Mouse (Mus musculus) layer of hippocampus, adult 2 months (tissue): ENCODE results near the gene Crnkl1. TPM values are rescaled to one million over a fixed set of nuclear protein-coding genes. Genes with fewer than 3 reads are reported as not detected.

Experiments used
- DNase-seq, 2 experiments: peaks; one replicate each; pipeline ENCODE4 v3.0.0; 2022; ENCODE audit warnings: low spot score in 2 of 2
- H3K27ac ChIP-seq: fragments of 200-600 bp; 2 replicates; pipeline ENCODE4 v1.8.1; 2022
- H3K4me3 ChIP-seq: fragments of 200-600 bp; 2 replicates; pipeline ENCODE4 v1.8.1; 2022; ENCODE audit warnings: mild to moderate bottlenecking
- CTCF ChIP-seq: fragments of 200-600 bp; conservative IDR thresholded peaks from 2 replicates; pipeline ENCODE4 v1.8.1; 2022; ENCODE audit warnings: antibody characterized with exemption, mild to moderate bottlenecking, moderate library complexity
- microRNA-seq, 2 experiments: library from miRNA; unstranded; fragments of <30 nt; microRNA quantifications; one replicate each; pipeline ENCODE4 v1.2.0; 2021
- total RNA-seq, 2 experiments: library from RNA; stranded (reverse); gene quantifications; 2 replicates each; pipeline ENCODE4 v1.2.3; 2021

Gene Crnkl1
- total RNA-seq, 2 experiments from 2014 or later: 19.8 to 21.6 TPM

- DNase-seq: no peak
- no peak for TF ChIP-seq CTCF
- peak overlapping the region; percentile 55; the same call in 1 of the 2 replicates for H3K27ac ChIP-seq
- H3K4me3 ChIP-seq: no peak overlapping the region
Measured at GRCm38 (mm10) chr2:145881932-145882331, 52.9 kb downstream of the Crnkl1 start.

DNA sequence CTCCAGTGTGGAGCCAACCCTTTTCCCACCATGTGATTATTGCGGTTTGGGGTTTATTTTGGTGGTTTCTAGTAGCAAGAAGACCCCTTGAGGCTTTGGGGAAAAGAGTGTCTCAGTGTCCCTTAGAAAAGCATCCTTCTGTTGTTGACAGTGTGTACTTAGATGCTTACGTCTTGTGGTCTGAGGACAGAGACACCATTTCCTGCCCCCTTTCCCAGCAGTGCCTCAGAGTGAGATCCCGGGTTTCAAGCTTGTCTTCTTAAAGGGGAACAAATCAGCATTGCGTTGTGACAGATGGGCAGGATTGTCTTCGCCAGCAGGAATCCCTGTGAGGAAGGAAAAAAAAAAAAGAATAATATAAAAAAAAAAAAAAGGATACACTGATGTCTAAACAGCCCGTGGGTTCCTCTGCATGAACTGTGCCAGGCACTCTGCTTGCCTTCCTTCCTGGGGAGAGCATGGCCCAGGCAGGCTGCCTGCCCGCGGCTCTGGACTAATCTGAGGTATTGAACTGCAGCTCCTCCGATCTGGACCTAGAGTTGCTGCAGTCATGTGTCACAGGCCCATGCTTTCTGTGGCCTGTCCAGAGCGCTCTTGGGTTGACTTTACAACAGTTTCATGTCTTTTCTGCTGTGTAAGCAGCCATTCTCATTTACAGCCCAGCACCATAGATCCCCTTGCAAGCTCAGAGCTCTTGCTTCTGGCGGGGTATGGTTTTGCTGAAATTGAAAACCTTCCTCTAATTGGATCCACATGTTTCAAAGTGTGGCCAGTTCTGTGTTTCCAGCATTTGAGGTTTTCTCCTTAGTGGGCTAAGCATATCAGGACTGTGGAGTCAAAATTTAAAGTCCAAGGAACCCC lies 53.7 kb downstream of the Crnkl1 start:
- H3K27ac ChIP-seq: peak overlapping the region; percentile 55
- no peak overlapping the region for H3K4me3 ChIP-seq
- DNase-seq: no peak
- TF ChIP-seq CTCF: no peak

GRCm38 (mm10) chr2:145877191-145877590 lies 57.6 kb downstream of the Crnkl1 start:
- no peak for DNase-seq
- Histone ChIP-seq H3K27ac (no peak overlapping the region), H3K4me3 (no peak overlapping the region)
- TF ChIP-seq CTCF: no peak

DNA sequence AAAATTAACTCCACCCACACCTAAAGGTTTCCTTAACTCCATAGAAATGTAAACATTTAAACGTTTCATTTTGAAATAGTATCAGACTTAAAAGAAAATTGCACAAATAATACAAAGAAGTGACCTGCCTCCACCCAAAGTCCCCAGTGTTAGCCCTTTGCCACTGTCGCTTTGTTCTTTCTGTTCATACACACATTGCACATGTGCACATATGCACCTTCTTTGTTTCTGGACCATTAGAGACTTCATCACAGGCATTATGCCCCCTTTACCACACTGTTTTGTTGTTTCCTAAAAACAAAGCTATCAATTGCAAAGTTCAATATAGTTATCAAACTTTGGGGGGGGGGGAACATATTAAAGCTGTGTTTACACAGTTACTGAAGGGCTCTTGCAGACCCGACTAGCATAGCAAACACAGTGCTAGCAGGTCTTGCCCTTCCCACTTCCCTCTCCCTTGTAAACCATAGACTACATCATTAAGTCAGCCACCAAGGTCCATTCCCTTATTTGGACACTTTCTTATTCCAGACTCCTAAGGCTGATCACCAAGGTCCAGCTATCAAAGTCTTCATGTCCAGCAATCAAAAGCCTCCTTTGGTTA lies 59.8 kb downstream of the Crnkl1 start:
- Histone ChIP-seq H3K27ac (no peak overlapping the region), H3K4me3 (no peak overlapping the region)
- TF ChIP-seq CTCF: no peak
- no peak for DNase-seq

DNA sequence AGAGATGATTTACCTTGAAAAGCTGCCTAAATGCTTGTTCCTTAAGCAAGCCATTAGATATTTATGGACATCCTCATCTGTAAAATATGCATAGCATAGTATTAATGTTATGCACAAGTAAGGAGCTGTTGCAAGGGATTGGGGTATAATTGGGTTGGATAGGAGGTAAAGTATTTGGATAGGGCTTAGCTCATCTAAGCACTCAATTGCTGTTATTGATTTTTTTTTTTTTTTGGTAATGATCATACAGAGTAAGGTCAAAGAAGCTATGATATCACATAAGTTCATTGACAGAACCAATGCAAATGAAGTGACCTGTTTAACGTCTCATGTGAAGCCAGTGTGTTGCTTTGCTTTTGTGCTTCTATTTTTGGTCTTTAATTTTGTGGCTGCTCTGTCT lies 60.9 kb downstream of the Crnkl1 start:
- Histone ChIP-seq H3K27ac (no peak overlapping the region), H3K4me3 (no peak overlapping the region)
- no peak for TF ChIP-seq CTCF
- no peak for DNase-seq

GRCm38 (mm10) chr2:145872099-145872498 lies 62.7 kb downstream of the Crnkl1 start:
- H3K27ac ChIP-seq: peak overlapping the region; percentile 39; the same call in 1 of the 2 replicates
- no peak for TF ChIP-seq CTCF
- DNase-seq: no peak
- H3K4me3 ChIP-seq: no peak overlapping the region

- Histone ChIP-seq H3K27ac (peak overlapping the region; percentile 39; the same call in 1 of the 2 replicates), H3K4me3 (no peak overlapping the region)
- DNase-seq: no peak
- no peak for TF ChIP-seq CTCF
Measured at GRCm38 (mm10) chr2:145871308-145871707, 63.5 kb downstream of the Crnkl1 start.

Small RNA genes lying within 50 kb of the gene (microRNA-seq; reads per million reads assigned to microRNA genes)
- 0 reads per million in 2 experiments for gene Gm25026

Other genes with a start within 250 kb of the Crnkl1 start
- 10 to 100 TPM; 64.5 to 66.8 TPM for gene Naa20, start 32.9 kb downstream of the Crnkl1 start, total RNA-seq
- gene Cfap61, start 230 bp downstream of the Crnkl1 start, total RNA-seq: 1 to 10 TPM; 2.0 to 2.2 TPM